Mouse (Mus musculus) intestine, embryonic 15.5 days (tissue): ENCODE results near the gene Poln. TPM values are rescaled to one million over a fixed set of nuclear protein-coding genes. Genes with fewer than 3 reads are reported as not detected.

Source experiments
- ATAC-seq: fragments of 200-750 bp; cut with Nextera tagmentation; 2 replicates; pipeline ENCODE4 v1.8.0; 2017; ENCODE audit warnings: moderate TSS enrichment, moderate library complexity
- H3K27ac ChIP-seq: fragments of 300-500 bp; sonication (generic); 2 replicates; pipeline ENCODE4 v1.5.1; 2015; ENCODE audit warnings: mild to moderate bottlenecking, inconsistent platforms
- H3K27me3 ChIP-seq: fragments of 300-500 bp; sonication (generic); replicated peaks from 2 replicates; pipeline ENCODE4 v1.6.1; 2015; ENCODE audit warnings: inconsistent platforms
- H3K36me3 ChIP-seq: fragments of 300-500 bp; sonication (generic); 2 replicates; pipeline ENCODE4 v1.6.1; 2015; ENCODE audit warnings: inconsistent platforms
- H3K4me1 ChIP-seq: fragments of 300-500 bp; sonication (generic); replicated peaks from 2 replicates; pipeline ENCODE4 v1.6.1; 2015; ENCODE audit warnings: inconsistent platforms
- H3K4me2 ChIP-seq: fragments of 300-500 bp; sonication (generic); replicated peaks from 2 replicates; pipeline ENCODE4 v1.6.1; 2015; ENCODE audit warnings: mild to moderate bottlenecking, inconsistent platforms
- H3K4me3 ChIP-seq: fragments of 300-500 bp; sonication (generic); replicated peaks from 2 replicates; pipeline ENCODE4 v1.5.1; 2015; ENCODE audit warnings: inconsistent platforms
- H3K9ac ChIP-seq: fragments of 300-500 bp; sonication (generic); 2 replicates; pipeline ENCODE4 v1.6.1; 2015; ENCODE audit warnings: inconsistent platforms
- H3K9me3 ChIP-seq: fragments of 300-500 bp; sonication (generic); 2 replicates; pipeline ENCODE4 v1.6.1; 2016; ENCODE audit warnings: inconsistent platforms
- WGBS: fragments of 180-500 bp; shearing (Covaris S2); methylation state at CpG from one replicate; pipeline ENCODE4 v1.1.7; 2015; 5-methylcytosine and 5-hydroxymethylcytosine counted together
- polyA plus RNA-seq: library from polyadenylated mRNA; unstranded; fragments of >200 nt; fragmentation: Nextera tagmentation; extraction: Ambion mirVana; gene quantifications from 2 replicates; pipeline ENCODE4 v1.2.1, GENCODE M21; 2015

The Poln gene
- polyA plus RNA-seq, 1 experiment from 2014 or later: 0.84 TPM

- H3K27me3 ChIP-seq: no peaks in the 10 kb centered on the region
- H3K9me3 ChIP-seq: no peaks in the 10 kb centered on the region
- no peaks in the 10 kb centered on the region for H3K36me3 ChIP-seq
- no peaks in the 10 kb centered on the region for H3K4me1 ChIP-seq
- no peak for ATAC-seq
- 0 out of 2 replicates have a peak overlapping the region, but pooled peaks have one; percentile 14 for H3K4me2 ChIP-seq
- H3K4me3 ChIP-seq: no peak overlapping the region
- no peak overlapping the region for H3K27ac ChIP-seq
- H3K9ac ChIP-seq: no peak overlapping the region
- 77% methylated on average over 4 of the region's 4 CpGs for WGBS
Measured at GRCm38 (mm10) chr5:34167857-34168256, 1.4 kb downstream of the Poln start.

GRCm38 (mm10) chr5:34165793-34166192 is 3.5 kb downstream of the Poln start:
- no peak overlapping the region for H3K4me2 ChIP-seq
- 0 out of 2 replicates have a peak, but pooled peaks cover 2% of the 10 kb centered on the region for H3K36me3 ChIP-seq
- 71% methylated on average over 4 of the region's 4 CpGs for WGBS
- ATAC-seq: no peak
- no peak overlapping the region for H3K4me3 ChIP-seq
- H3K27me3 ChIP-seq: no peaks in the 10 kb centered on the region
- no peak overlapping the region for H3K9ac ChIP-seq
- H3K9me3 ChIP-seq: no peaks in the 10 kb centered on the region
- no peak overlapping the region for H3K27ac ChIP-seq
- H3K4me1 ChIP-seq: no peaks in the 10 kb centered on the region

GRCm38 (mm10) chr5:34148476-34148875 is 20.8 kb downstream of the Poln start:
- Histone ChIP-seq H3K9me3 (no peaks in the 10 kb centered on the region), H3K4me2 (no peak overlapping the region), H3K27ac (no peak overlapping the region), H3K4me3 (no peak overlapping the region), H3K9ac (no peak overlapping the region), H3K4me1 (no peaks in the 10 kb centered on the region), H3K36me3 (no peaks in the 10 kb centered on the region), H3K27me3 (no peaks in the 10 kb centered on the region)
- ATAC-seq: no peak

GRCm38 (mm10) chr5:34147554-34147953 is 21.7 kb downstream of the Poln start:
- no peak for ATAC-seq
- Histone ChIP-seq H3K9me3 (no peaks in the 10 kb centered on the region), H3K27me3 (no peaks in the 10 kb centered on the region), H3K9ac (no peak overlapping the region), H3K4me2 (no peak overlapping the region), H3K4me3 (no peak overlapping the region), H3K4me1 (no peaks in the 10 kb centered on the region), H3K36me3 (no peaks in the 10 kb centered on the region), H3K27ac (no peak overlapping the region)
- 89% methylated on average over 3 of the region's 3 CpGs for WGBS

- no peaks in the 10 kb centered on the region for H3K27me3 ChIP-seq
- no peaks in the 10 kb centered on the region for H3K36me3 ChIP-seq
- WGBS: 0% methylated on average over 1 of the region's 1 CpGs
- H3K27ac ChIP-seq: no peak overlapping the region
- no peak overlapping the region for H3K4me2 ChIP-seq
- H3K4me3 ChIP-seq: no peak overlapping the region
- H3K9me3 ChIP-seq: no peaks in the 10 kb centered on the region
- H3K9ac ChIP-seq: no peak overlapping the region
- ATAC-seq: no peak
- H3K4me1 ChIP-seq: no peaks in the 10 kb centered on the region
Measured at GRCm38 (mm10) chr5:34139751-34140150, 29.5 kb downstream of the Poln start.

GRCm38 (mm10) chr5:34132731-34133130 is 36.5 kb downstream of the Poln start:
- ATAC-seq: no peak
- H3K9ac ChIP-seq: no peak overlapping the region
- WGBS: 75% methylated on average over 2 of the region's 2 CpGs
- no peaks in the 10 kb centered on the region for H3K27me3 ChIP-seq
- H3K4me2 ChIP-seq: no peak overlapping the region
- H3K36me3 ChIP-seq: no peaks in the 10 kb centered on the region
- H3K9me3 ChIP-seq: no peaks in the 10 kb centered on the region
- H3K27ac ChIP-seq: no peak overlapping the region
- H3K4me1 ChIP-seq: no peaks in the 10 kb centered on the region
- H3K4me3 ChIP-seq: no peak overlapping the region

GRCm38 (mm10) chr5:34124131-34124530 is 45.1 kb downstream of the Poln start:
- H3K4me1 ChIP-seq: no peaks in the 10 kb centered on the region
- no peak for ATAC-seq
- no peaks in the 10 kb centered on the region for H3K27me3 ChIP-seq
- no peak overlapping the region for H3K27ac ChIP-seq
- H3K36me3 ChIP-seq: no peaks in the 10 kb centered on the region
- 18% methylated on average over 1 of the region's 1 CpGs for WGBS
- H3K9ac ChIP-seq: no peak overlapping the region
- no peak overlapping the region for H3K4me3 ChIP-seq
- no peak overlapping the region for H3K4me2 ChIP-seq
- no peaks in the 10 kb centered on the region for H3K9me3 ChIP-seq

- H3K9ac ChIP-seq: no peak overlapping the region
- H3K4me2 ChIP-seq: no peak overlapping the region
- WGBS: 78% methylated on average over 3 of the region's 3 CpGs
Measured at GRCm38 (mm10) chr5:34119121-34119856, 50.0 kb downstream of the Poln start.

GRCm38 (mm10) chr5:34105681-34106080 is 63.6 kb downstream of the Poln start:
- no peak for ATAC-seq
- H3K27me3 ChIP-seq: no peaks in the 10 kb centered on the region
- no peaks in the 10 kb centered on the region for H3K9me3 ChIP-seq
- H3K4me2 ChIP-seq: no peak overlapping the region
- no peaks in the 10 kb centered on the region for H3K36me3 ChIP-seq
- H3K4me3 ChIP-seq: no peak overlapping the region
- 86% methylated on average over 1 of the region's 1 CpGs for WGBS
- no peak overlapping the region for H3K27ac ChIP-seq
- H3K4me1 ChIP-seq: no peaks in the 10 kb centered on the region
- no peak overlapping the region for H3K9ac ChIP-seq

More at GRCm38 (mm10) chr5:34119121-34119856, 50.0 kb downstream of the Poln start:
- no peaks in the 10 kb centered on the region for H3K9me3 ChIP-seq
- no peak for ATAC-seq
- H3K36me3 ChIP-seq: no peaks in the 10 kb centered on the region
- no peak overlapping the region for H3K4me3 ChIP-seq
- H3K27ac ChIP-seq: no peak overlapping the region
- no peaks in the 10 kb centered on the region for H3K4me1 ChIP-seq
- H3K27me3 ChIP-seq: no peaks in the 10 kb centered on the region

- H3K9ac ChIP-seq: no peak overlapping the region
- WGBS: 12% methylated on average over 1 of the region's 1 CpGs
- H3K27ac ChIP-seq: no peak overlapping the region
- no peak overlapping the region for H3K4me3 ChIP-seq
- ATAC-seq: no peak
- H3K36me3 ChIP-seq: no peaks in the 10 kb centered on the region
- H3K27me3 ChIP-seq: no peaks in the 10 kb centered on the region
- no peaks in the 10 kb centered on the region for H3K9me3 ChIP-seq
- H3K4me2 ChIP-seq: no peak overlapping the region
- H3K4me1 ChIP-seq: no peaks in the 10 kb centered on the region
Measured at GRCm38 (mm10) chr5:34097333-34097732, 71.9 kb downstream of the Poln start.

- Histone ChIP-seq H3K4me3 (no peak overlapping the region), H3K36me3 (no peaks in the 10 kb centered on the region), H3K9ac (no peak overlapping the region), H3K4me1 (no peaks in the 10 kb centered on the region), H3K27me3 (no peaks in the 10 kb centered on the region), H3K9me3 (no peaks in the 10 kb centered on the region), H3K4me2 (no peak overlapping the region), H3K27ac (no peak overlapping the region)
- WGBS: 82% methylated on average over 2 of the region's 2 CpGs
- ATAC-seq: no peak
Measured at GRCm38 (mm10) chr5:34093021-34093420, 76.2 kb downstream of the Poln start.

GRCm38 (mm10) chr5:34032520-34032919 is 136.7 kb downstream of the Poln start:
- Histone ChIP-seq H3K27me3 (no peaks in the 10 kb centered on the region), H3K4me1 (no peaks in the 10 kb centered on the region), H3K36me3 (no peaks in the 10 kb centered on the region), H3K27ac (no peak overlapping the region), H3K4me2 (no peak overlapping the region), H3K4me3 (no peak overlapping the region), H3K9me3 (no peaks in the 10 kb centered on the region), H3K9ac (no peak overlapping the region)
- 54% methylated on average over 3 of the region's 3 CpGs for WGBS
- ATAC-seq: no peak

GRCm38 (mm10) chr5:34031022-34031421 is 138.2 kb downstream of the Poln start:
- H3K4me2 ChIP-seq: no peak overlapping the region
- H3K27ac ChIP-seq: no peak overlapping the region
- no peak overlapping the region for H3K4me3 ChIP-seq
- no peaks in the 10 kb centered on the region for H3K27me3 ChIP-seq
- H3K4me1 ChIP-seq: no peaks in the 10 kb centered on the region
- no peaks in the 10 kb centered on the region for H3K36me3 ChIP-seq
- no peak overlapping the region for H3K9ac ChIP-seq
- no peaks in the 10 kb centered on the region for H3K9me3 ChIP-seq
- WGBS: 75% methylated on average over 6 of the region's 6 CpGs
- no peak for ATAC-seq
